Mouse (Mus musculus) midbrain, embryonic 16.5 days (tissue): ENCODE measurements around the gene Igsf1. TPM values are rescaled to one million over a fixed set of nuclear protein-coding genes. Genes with fewer than 3 reads are reported as not detected.
A peak's percentile ranks its signal among the peaks of the same experiment; 100 is the strongest.

ENCODE experiments used
- ATAC-seq: fragments of 200-750 bp; cut with Nextera tagmentation; 2 replicates; pipeline ENCODE4 v1.8.0; 2017; ENCODE audit warnings: moderate TSS enrichment
- H3K27ac ChIP-seq: fragments of 300-500 bp; sonication (generic); 2 replicates; pipeline ENCODE4 v1.5.1; 2014; ENCODE audit warnings: mild to moderate bottlenecking, low read length, mixed read lengths
- H3K27me3 ChIP-seq: fragments of 300-500 bp; sonication (generic); 2 replicates; pipeline ENCODE4 v1.6.1; 2014; ENCODE audit warnings: low read depth, low read length, mixed read lengths; ENCODE audit not compliant: control insufficient read depth, insufficient read depth
- H3K36me3 ChIP-seq: fragments of 300-500 bp; sonication (generic); 2 replicates; pipeline ENCODE4 v1.6.1; 2014; ENCODE audit warnings: mild to moderate bottlenecking, low read length, moderate library complexity, mixed read lengths; ENCODE audit not compliant: control insufficient read depth, insufficient read depth
- H3K4me1 ChIP-seq: fragments of 300-500 bp; sonication (generic); 2 replicates; pipeline ENCODE4 v1.6.1; 2014; ENCODE audit warnings: mild to moderate bottlenecking, low read length, mixed read lengths; ENCODE audit not compliant: control insufficient read depth, insufficient read depth
- H3K4me2 ChIP-seq: fragments of 300-500 bp; sonication (generic); 2 replicates; pipeline ENCODE4 v1.6.1; 2014; ENCODE audit warnings: mild to moderate bottlenecking, low read length, mixed read lengths
- H3K4me3 ChIP-seq: fragments of 300-500 bp; sonication (generic); 2 replicates; pipeline ENCODE4 v1.5.1; 2014; ENCODE audit warnings: low read depth, mild to moderate bottlenecking, low read length, moderate library complexity, mixed read lengths
- H3K9ac ChIP-seq: fragments of 300-500 bp; sonication (generic); 2 replicates; pipeline ENCODE4 v1.6.1; 2014; ENCODE audit warnings: low read depth, low read length, mixed read lengths
- H3K9me3 ChIP-seq: fragments of 300-500 bp; sonication (generic); replicated peaks from 2 replicates; pipeline ENCODE4 v1.6.1; 2014; ENCODE audit warnings: mild to moderate bottlenecking, low read length, mixed read lengths; ENCODE audit not compliant: control insufficient read depth, poor library complexity, severe bottlenecking
- WGBS: fragments of 180-500 bp; shearing (Covaris S2); extraction: QIAGEN DNeasy Blood & Tissue Kit; methylation state at CpG from one replicate; pipeline ENCODE4 v1.1.7; 2014; 5-methylcytosine and 5-hydroxymethylcytosine counted together
- polyA plus RNA-seq: library from polyadenylated mRNA; unstranded; fragments of >200 nt; fragmentation: Nextera tagmentation; extraction: Ambion mirVana; gene quantifications from 2 replicates; pipeline ENCODE4 v1.2.1, GENCODE M21; 2015

Gene Igsf1
- 14.8 and 15.4 TPM in 2 replicates for polyA plus RNA-seq

GRCm38 (mm10) chrX:49797213-49798019 is at the start of gene Igsf1:
Gene Igsf1, minus strand, starts transcription at chrX:49797749.
- Histone ChIP-seq H3K27me3 (no peaks in the 10 kb centered on the region), H3K4me2 (peak within 1 kb of the TSS; percentile 65), H3K36me3 (no peaks in the 10 kb centered on the region), H3K9ac (peak within 1 kb of the TSS; percentile 58), H3K4me3 (peak within 1 kb of the TSS; percentile 42), H3K9me3 (no peaks in the 10 kb centered on the region), H3K4me1 (no peaks in the 10 kb centered on the region), H3K27ac (no peak within 1 kb of the TSS)
- WGBS, result 21% methylated on average over 26 of the region's 28 CpGs
- peak; percentile 96 for ATAC-seq

DNA sequence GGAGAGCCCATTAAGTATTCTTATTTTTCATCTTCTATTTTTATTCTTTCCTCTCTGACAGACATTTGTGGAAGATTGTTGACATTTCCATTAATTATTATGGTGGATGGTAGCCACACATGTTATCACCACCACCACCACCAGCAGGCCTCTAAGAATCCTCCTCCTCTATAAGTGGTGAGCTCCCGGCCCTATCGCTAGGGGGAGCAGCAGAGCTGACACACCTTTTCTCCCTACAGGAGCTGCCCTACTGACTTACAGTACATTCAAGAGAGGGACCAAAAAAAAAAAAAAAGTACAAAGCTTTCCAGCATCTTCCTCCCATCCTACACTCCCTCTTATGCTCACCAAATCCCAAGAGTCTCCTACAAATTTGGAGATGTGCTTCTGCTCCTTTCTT is 26.7 kb downstream of the Igsf1 start:
- Histone ChIP-seq H3K4me1 (no peaks in the 10 kb centered on the region), H3K4me3 (no peak overlapping the region), H3K27me3 (no peaks in the 10 kb centered on the region), H3K36me3 (no peaks in the 10 kb centered on the region), H3K27ac (no peak overlapping the region), H3K9me3 (no peaks in the 10 kb centered on the region), H3K9ac (no peak overlapping the region), H3K4me2 (no peak overlapping the region)
- WGBS, result 28% methylated on average over 2 of the region's 2 CpGs
- no peak for ATAC-seq

DNA sequence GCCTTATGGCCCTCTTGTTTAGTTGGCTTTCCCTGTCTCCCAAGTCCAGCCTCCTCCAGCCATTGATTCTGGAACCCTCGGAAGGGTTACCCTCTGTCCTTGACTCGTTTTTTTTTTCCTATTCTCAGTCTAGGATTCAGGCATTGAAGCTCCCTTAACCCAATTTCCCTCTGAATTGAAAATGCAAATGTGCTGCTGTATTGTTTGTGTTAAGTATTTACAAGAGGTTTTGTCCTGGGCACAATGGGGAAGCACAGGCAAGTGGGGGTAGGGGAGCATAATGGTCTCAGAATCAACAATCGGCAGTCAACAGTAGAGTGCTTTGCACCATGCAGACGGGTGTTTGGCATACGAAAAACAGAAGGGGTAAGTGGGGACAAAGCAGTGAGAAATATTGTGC is 52.4 kb downstream of the Igsf1 start:
- Histone ChIP-seq H3K4me1 (no peaks in the 10 kb centered on the region), H3K9me3 (no peaks in the 10 kb centered on the region), H3K27ac (no peak overlapping the region), H3K4me2 (no peak overlapping the region), H3K4me3 (no peak overlapping the region), H3K27me3 (no peaks in the 10 kb centered on the region), H3K36me3 (no peaks in the 10 kb centered on the region), H3K9ac (no peak overlapping the region)
- ATAC-seq, result no peak
- WGBS, result 28% methylated on average over 5 of the region's 5 CpGs

DNA sequence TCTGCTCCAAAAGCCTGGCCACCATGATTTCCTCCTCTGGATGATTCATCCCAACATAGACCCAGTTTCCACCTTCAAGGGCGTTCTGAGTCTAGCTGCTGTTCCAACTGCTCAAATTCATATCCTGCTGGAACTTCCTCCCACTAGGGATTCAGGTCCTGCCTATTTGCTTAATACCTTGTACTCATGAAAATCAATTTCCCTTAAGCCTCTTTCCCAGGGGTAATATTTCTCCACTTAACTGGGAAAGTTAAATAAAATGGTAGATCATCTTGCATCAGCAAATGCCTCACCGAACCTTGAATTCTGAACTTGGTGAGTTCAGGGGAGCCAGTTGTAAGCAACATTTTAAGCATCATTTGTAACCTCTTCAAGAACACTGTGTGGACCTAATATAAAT is 62.6 kb downstream of the Igsf1 start, which contains the start of gene Olfr1321:
Gene Olfr1321, minus strand, starts transcription at position 101 of the 400 bp plus-strand sequence.
- ATAC-seq, result no peak
- 64% methylated on average over 2 of the region's 2 CpGs for WGBS
- Histone ChIP-seq H3K4me1 (no peaks in the 10 kb centered on the region), H3K4me2 (no peak within 1 kb of the TSS), H3K27ac (no peak within 1 kb of the TSS), H3K4me3 (no peak within 1 kb of the TSS), H3K36me3 (no peaks in the 10 kb centered on the region), H3K9me3 (no peaks in the 10 kb centered on the region), H3K27me3 (no peaks in the 10 kb centered on the region), H3K9ac (no peak within 1 kb of the TSS)

Other genes starting within 250 kb of the Igsf1 start
- gene Olfr1320, start 125.4 kb downstream of the Igsf1 start, polyA plus RNA-seq, result not detected in 2 replicates
- gene Olfr1321, start 62.7 kb downstream of the Igsf1 start, polyA plus RNA-seq, result not detected in 2 replicates
- gene Olfr1322, start 93.7 kb upstream of the Igsf1 start, polyA plus RNA-seq, result not detected in 2 replicates
- gene Olfr1323, start 221.6 kb upstream of the Igsf1 start, polyA plus RNA-seq, result not detected in 2 replicates